Mouse (Mus musculus) kidney, embryonic 16.5 days (tissue): ENCODE measurements around the gene Aff3. TPM values are rescaled to one million over a fixed set of nuclear protein-coding genes. Genes with fewer than 3 reads are reported as not detected.

Experiments used
- ATAC-seq: fragments of 200-750 bp; cut with Nextera tagmentation; 2 replicates; pipeline ENCODE4 v1.8.0; 2017; ENCODE audit warnings: moderate TSS enrichment; ENCODE audit not compliant: low FRiP score, low TSS enrichment
- H3K27ac ChIP-seq: fragments of 300-500 bp; sonication (generic); 2 replicates; pipeline ENCODE4 v1.5.1; 2014; ENCODE audit warnings: low read length
- H3K27me3 ChIP-seq: fragments of 300-500 bp; sonication (generic); 2 replicates; pipeline ENCODE4 v1.6.1; 2014; ENCODE audit warnings: low read length, control low read depth, mixed read lengths; ENCODE audit not compliant: insufficient read depth
- H3K36me3 ChIP-seq: fragments of 300-500 bp; sonication (generic); 2 replicates; pipeline ENCODE4 v1.6.1; 2014; ENCODE audit warnings: low read length, control low read depth, mixed read lengths; ENCODE audit not compliant: insufficient read depth
- H3K4me1 ChIP-seq: fragments of 300-500 bp; sonication (generic); 2 replicates; pipeline ENCODE4 v1.6.1; 2014; ENCODE audit warnings: low read length, control low read depth, mixed read lengths; ENCODE audit not compliant: insufficient read depth
- H3K4me2 ChIP-seq: fragments of 300-500 bp; sonication (generic); replicated peaks from 2 replicates; pipeline ENCODE4 v1.6.1; 2014; ENCODE audit warnings: low read depth, low read length
- H3K4me3 ChIP-seq: fragments of 300-500 bp; sonication (generic); 2 replicates; pipeline ENCODE4 v1.5.1; 2014; ENCODE audit warnings: mild to moderate bottlenecking, low read length
- H3K9ac ChIP-seq: fragments of 300-500 bp; sonication (generic); replicated peaks from 2 replicates; pipeline ENCODE4 v1.6.1; 2014; ENCODE audit warnings: low read length
- H3K9me3 ChIP-seq: fragments of 300-500 bp; sonication (generic); 2 replicates; pipeline ENCODE4 v1.6.1; 2016; ENCODE audit warnings: low read length, control low read depth
- WGBS: fragments of 180-500 bp; shearing (Covaris S2); extraction: QIAGEN DNeasy Blood & Tissue Kit; methylation state at CpG from one replicate; pipeline ENCODE4 v1.1.7; 2014; 5-methylcytosine and 5-hydroxymethylcytosine counted together
- polyA plus RNA-seq: library from polyadenylated mRNA; unstranded; fragments of >200 nt; fragmentation: Nextera tagmentation; extraction: Ambion mirVana; gene quantifications from 2 replicates; pipeline ENCODE4 v1.2.1, GENCODE M21; 2015

The Aff3 gene
- polyA plus RNA-seq, 1 experiment from 2014 or later, result 4.0 TPM

DNA sequence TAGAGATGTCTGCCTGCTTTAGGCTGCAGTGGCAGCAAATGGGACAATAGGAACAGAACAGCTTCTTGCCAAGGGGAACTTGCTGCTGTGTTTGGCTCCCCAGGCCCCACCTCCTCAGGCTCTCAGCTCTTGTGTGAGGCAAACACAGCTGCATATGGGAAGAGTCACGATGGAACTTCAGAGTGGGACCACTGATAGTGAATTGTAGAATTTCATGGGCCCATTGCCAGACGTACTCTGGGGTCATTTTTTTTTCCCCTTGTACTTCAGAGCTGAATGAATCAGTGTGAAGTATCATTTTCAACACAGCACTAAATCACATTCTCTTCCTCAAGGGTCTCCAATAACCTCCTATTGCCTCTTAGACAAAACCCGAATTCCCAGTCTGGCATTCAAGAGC lies 451.4 kb downstream of the Aff3 start:
- Histone ChIP-seq H3K4me1 (peaks cover 7% of the 10 kb centered on the region), H3K4me3 (no peak overlapping the region)
- no peak for ATAC-seq

DNA sequence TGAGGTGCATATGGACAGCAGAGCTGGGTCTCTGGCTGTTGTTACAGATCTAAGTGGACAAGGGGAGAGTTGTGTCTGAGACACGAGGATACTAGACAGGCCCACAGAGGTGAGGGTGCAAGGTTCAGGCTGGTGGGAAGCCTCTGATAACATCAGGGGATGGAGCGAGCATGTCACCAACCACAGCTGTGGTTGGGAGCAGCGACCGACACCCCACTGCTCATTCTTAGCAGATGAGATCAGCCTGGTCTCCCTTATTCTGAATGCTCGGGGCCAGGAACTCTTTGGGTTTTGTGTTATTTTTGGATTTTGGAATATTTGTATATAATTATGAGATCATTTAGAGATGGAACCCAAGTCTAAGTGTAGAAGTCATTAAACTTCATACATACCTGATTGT lies 452.4 kb downstream of the Aff3 start:
- Histone ChIP-seq H3K27ac (no peak overlapping the region), H3K27me3 (no peaks in the 10 kb centered on the region), H3K4me2 (no peak overlapping the region), H3K9ac (no peak overlapping the region), H3K4me3 (no peak overlapping the region), H3K36me3 (peaks cover 10% of the 10 kb centered on the region), H3K4me1 (no peaks in the 10 kb centered on the region), H3K9me3 (no peaks in the 10 kb centered on the region)
- no peak for ATAC-seq
- WGBS, result 70% methylated on average over 5 of the region's 5 CpGs

More for the DNA sequence above, 451.4 kb downstream of the Aff3 start:
- Histone ChIP-seq H3K27me3 (no peaks in the 10 kb centered on the region), H3K36me3 (peaks cover 7% of the 10 kb centered on the region), H3K4me2 (no peak overlapping the region), H3K27ac (no peak overlapping the region), H3K9ac (no peak overlapping the region), H3K9me3 (no peaks in the 10 kb centered on the region)
- WGBS, result 36% methylated on average over 3 of the region's 3 CpGs

DNA sequence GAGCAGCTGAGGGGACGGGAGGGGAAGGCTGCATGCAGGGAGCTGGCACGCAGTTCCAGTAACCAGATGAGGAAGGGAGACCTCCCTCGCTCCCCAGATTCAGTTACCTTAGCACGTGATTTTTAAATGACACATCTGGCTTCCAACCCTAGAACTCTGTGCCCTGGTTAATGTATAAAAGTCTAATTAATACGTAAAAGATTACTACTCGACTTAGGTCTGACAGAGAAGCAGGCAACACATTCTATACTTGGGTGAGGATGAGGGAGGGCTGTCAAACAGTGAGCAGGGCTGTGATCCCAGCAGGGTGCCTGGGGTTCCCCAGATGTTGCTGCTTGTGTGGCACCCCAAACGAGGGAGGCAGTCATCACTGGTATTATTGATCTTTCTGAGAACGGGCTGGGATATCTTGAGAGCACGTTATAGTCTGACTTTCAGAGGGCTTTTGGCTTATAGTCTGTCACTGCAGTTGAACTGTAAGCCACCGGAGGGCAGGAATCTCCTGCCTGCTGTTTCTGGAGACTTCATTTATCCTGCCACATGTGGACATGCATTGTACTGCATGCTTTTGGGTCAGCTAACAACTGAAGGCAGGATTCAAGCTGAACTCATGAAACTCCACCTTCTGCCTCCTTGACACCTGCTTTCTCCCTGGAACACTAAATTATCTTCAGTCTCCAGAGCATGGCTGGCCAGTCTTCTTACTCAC lies 462.1 kb downstream of the Aff3 start:
- H3K9ac ChIP-seq, result no peak overlapping the region
- no peaks in the 10 kb centered on the region for H3K27me3 ChIP-seq

DNA sequence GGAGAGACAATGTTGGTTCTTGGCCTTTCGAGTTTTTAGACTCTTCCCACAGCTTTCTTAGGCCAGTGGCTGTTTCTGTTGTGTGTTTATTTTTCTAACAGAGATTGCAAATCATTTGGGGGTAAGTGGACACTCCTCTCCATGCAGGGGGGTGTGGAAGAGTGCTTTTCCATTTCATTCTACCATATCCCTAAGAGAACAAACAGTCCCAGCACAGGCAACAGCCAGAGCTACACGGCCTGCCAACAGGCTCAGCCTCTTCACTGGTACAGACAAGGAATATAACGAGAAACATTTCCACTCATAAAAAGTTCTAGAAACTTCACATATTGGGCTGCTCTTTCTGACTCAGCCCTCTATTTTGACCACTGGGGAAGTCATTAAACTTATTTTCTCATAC lies 463.0 kb downstream of the Aff3 start:
- no peaks in the 10 kb centered on the region for H3K9me3 ChIP-seq
- no peak overlapping the region for H3K27ac ChIP-seq
- no peak for ATAC-seq
- H3K27me3 ChIP-seq, result no peaks in the 10 kb centered on the region
- 73% methylated on average over 3 of the region's 3 CpGs for whole genome bisulfite sequencing
- H3K4me3 ChIP-seq, result no peak overlapping the region
- H3K4me2 ChIP-seq, result no peak overlapping the region
- H3K4me1 ChIP-seq, result peaks cover 16% of the 10 kb centered on the region
- H3K36me3 ChIP-seq, result 0 out of 2 replicates have a peak, but pooled peaks cover 2% of the 10 kb centered on the region
- H3K9ac ChIP-seq, result no peak overlapping the region

More for the DNA sequence above, 462.1 kb downstream of the Aff3 start:
- Histone ChIP-seq H3K9me3 (no peaks in the 10 kb centered on the region), H3K4me3 (no peak overlapping the region), H3K4me2 (no peak overlapping the region), H3K4me1 (peaks cover 13% of the 10 kb centered on the region), H3K27ac (0 out of 2 replicates have a peak overlapping the region, but pooled peaks have one; percentile 6), H3K36me3 (0 out of 2 replicates have a peak, but pooled peaks cover 4% of the 10 kb centered on the region)
- peak; percentile 88 for ATAC-seq
- WGBS, result 63% methylated on average over 10 of the region's 10 CpGs

DNA sequence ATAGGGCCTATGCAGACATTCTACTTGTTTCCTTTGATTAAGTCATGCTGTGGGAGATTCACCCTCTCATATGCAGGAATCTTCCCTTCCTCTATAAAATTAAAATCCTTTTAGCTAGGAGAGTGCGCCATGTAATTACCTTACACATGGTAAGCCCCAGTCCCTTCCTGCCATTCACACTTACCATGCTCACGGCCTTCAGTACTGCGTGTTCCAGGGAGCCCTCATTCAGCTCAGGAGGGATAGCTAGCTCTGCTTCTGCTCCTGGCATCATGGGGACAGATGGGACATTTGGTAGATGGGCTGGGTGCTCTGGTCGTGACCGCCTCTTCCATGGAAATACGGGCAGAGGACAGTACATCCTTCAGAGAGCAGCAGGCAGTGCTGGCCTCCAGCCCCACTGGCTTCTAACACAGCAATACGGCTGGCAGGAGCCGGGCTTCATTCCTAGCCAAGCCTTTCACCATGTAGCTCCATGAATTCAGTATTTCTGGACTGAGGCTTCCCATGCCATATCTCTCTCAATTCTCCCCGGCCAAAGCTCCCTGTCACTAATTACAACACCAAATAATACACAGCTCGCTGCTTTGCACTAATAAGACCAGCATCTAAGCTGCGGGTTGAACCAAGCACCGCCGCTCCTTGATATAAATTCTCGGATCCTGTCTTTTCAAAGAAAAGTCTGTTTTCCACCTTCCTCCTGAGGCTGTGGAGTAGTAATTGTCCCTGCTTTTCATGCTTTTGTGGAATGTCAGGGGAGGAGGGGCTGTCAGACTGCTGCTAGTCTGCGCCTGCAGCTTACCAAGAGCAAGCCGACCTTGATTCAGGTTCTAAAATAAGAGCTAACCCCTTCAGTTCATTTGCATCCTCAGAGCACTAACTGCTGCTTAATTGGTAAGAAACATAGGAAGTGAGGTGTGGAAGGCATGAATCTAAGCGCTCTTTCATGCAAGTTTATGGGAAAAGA lies 464.8 kb downstream of the Aff3 start:
- H3K9me3 ChIP-seq, result no peaks in the 10 kb centered on the region
- H3K9ac ChIP-seq, result no peak overlapping the region
- no peak for ATAC-seq
- peaks cover 16% of the 10 kb centered on the region for H3K4me1 ChIP-seq
- 58% methylated on average over 17 of the region's 17 CpGs for WGBS
- H3K36me3 ChIP-seq, result peaks cover 2% of the 10 kb centered on the region; the same call in 1 of the 2 replicates
- no peaks in the 10 kb centered on the region for H3K27me3 ChIP-seq
- H3K27ac ChIP-seq, result no peak overlapping the region; the same call in 1 of the 2 replicates
- no peak overlapping the region for H3K4me3 ChIP-seq
- H3K4me2 ChIP-seq, result no peak overlapping the region

DNA sequence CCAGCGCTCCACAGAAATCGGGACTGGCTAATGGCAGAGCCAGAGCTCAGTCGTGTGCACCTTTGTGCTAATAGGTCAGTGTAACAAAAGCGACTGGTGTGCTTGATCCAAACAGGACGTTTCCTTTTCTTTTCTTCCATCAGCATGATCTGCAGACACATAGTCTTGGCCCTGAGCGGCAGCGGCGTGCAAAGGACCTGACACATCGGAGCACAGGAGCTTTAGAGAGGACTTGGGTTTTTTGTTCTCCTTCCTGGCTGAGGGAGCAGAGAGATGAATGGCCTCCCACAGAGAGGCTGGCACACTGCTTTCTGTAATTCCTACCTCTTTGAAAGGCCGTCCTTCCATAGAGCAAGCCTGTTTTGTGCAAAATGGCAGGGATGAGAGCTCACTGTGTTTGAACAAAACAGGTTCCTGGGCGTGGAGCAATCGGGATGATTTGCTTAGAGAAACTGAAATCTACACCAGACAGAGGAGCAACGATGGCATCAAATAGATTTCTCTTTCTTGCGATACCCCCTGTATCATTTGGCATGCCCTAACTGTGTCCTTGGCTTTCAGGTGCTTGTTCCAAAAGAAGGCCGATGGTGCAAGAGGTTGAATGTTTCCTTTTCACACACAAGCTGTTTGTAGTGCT lies 466.2 kb downstream of the Aff3 start:
- Histone ChIP-seq H3K4me3 (no peak overlapping the region), H3K27me3 (no peaks in the 10 kb centered on the region), H3K4me2 (no peak overlapping the region), H3K36me3 (peaks cover 2% of the 10 kb centered on the region; the same call in 1 of the 2 replicates), H3K27ac (no peak overlapping the region), H3K9ac (no peak overlapping the region), H3K9me3 (no peaks in the 10 kb centered on the region), H3K4me1 (peaks cover 16% of the 10 kb centered on the region)
- 73% methylated on average over 15 of the region's 15 CpGs for WGBS
- ATAC-seq, result no peak

DNA sequence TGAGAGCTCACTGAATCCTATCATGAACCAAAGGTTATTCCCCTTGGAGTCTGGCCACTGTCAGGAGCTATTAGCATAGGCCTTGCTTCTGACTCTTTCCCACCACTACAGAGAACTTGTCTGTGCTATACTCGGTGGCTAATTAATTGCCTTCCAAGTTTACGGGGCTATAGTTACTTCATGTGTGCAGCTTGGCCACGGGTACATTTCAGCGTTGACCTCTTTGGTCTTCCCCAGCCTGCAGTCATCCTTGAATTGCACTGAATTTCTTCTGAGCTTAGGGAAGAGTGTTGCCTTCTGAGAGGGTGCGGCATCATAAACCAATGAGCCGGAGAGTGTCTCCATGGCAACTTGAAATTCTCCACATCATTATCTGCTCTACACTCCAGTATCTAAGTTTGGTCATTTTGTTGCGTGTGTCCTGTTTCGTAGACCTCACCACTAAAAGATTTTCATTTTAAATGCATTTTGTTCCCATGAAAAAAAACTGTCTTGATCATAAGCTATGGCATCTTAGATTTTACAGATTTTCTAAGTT lies 467.5 kb downstream of the Aff3 start:
- H3K9ac ChIP-seq, result no peak overlapping the region
- H3K9me3 ChIP-seq, result no peaks in the 10 kb centered on the region
- peak; percentile 46; the same call in 1 of the 2 replicates for ATAC-seq
- H3K4me1 ChIP-seq, result peaks cover 16% of the 10 kb centered on the region
- WGBS, result 48% methylated on average over 8 of the region's 8 CpGs
- no peaks in the 10 kb centered on the region for H3K27me3 ChIP-seq
- H3K27ac ChIP-seq, result no peak overlapping the region
- H3K4me3 ChIP-seq, result no peak overlapping the region
- H3K4me2 ChIP-seq, result no peak overlapping the region
- H3K36me3 ChIP-seq, result peaks cover 2% of the 10 kb centered on the region; the same call in 1 of the 2 replicates

DNA sequence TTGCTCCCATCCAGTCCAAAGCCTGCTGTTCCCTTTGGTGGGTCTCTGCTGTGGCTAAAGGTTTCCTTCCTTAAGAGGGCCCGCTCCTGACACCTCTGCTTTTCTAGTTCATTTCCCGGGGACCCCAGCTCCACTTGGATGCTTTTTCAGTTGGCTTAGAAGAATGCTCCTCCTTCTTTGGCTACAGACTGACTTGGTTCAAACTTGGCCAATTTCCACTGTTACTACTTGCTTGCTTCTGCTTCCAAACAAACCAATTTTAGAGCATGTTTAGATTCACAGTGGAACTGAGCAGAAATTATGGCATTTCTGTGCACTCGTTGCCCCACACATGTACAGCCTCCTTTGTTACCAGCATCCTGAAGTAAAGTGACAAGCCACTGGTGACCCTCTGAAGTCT lies 469.0 kb downstream of the Aff3 start:
- Histone ChIP-seq H3K9me3 (no peaks in the 10 kb centered on the region), H3K36me3 (peaks cover 2% of the 10 kb centered on the region; the same call in 1 of the 2 replicates), H3K9ac (no peak overlapping the region), H3K27me3 (no peaks in the 10 kb centered on the region), H3K4me1 (peaks cover 13% of the 10 kb centered on the region), H3K4me3 (no peak overlapping the region), H3K4me2 (no peak overlapping the region), H3K27ac (no peak overlapping the region)
- no peak for ATAC-seq
- 90% methylated on average over 3 of the region's 3 CpGs for WGBS

DNA sequence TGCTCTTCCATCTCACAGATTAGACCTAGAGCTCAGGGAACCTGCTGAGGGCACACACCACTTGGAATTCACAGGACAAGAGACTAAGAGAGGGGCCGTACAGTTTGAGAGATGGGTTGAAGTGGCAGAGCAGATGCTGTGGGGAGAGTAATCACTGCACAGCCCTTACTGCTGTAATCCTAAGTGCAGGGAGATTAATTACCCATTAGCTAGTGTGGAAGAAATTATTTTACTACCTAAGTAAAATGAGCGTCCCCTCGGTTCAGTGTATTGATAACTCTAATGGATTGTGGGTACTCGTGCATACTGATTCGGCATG lies 478.6 kb downstream of the Aff3 start:
- no peak overlapping the region for H3K9ac ChIP-seq
- no peak overlapping the region for H3K27ac ChIP-seq
- no peak overlapping the region for H3K4me2 ChIP-seq
- peaks cover 11% of the 10 kb centered on the region for H3K36me3 ChIP-seq
- 82% methylated on average over 5 of the region's 5 CpGs for WGBS
- no peaks in the 10 kb centered on the region for H3K9me3 ChIP-seq
- no peaks in the 10 kb centered on the region for H3K27me3 ChIP-seq
- H3K4me1 ChIP-seq, result 0 out of 2 replicates have a peak, but pooled peaks cover 5% of the 10 kb centered on the region
- ATAC-seq, result no peak
- no peak overlapping the region for H3K4me3 ChIP-seq
